Mouse (Mus musculus) MN1 (cell line): Measurements from ENCODE around the gene Apol7a.

Source experiments
- DNase-seq: peaks from one replicate; pipeline ENCODE4 v3.0.0-alpha.2; 2016; ENCODE audit warnings: low spot score

Apol7a gene

DNA sequence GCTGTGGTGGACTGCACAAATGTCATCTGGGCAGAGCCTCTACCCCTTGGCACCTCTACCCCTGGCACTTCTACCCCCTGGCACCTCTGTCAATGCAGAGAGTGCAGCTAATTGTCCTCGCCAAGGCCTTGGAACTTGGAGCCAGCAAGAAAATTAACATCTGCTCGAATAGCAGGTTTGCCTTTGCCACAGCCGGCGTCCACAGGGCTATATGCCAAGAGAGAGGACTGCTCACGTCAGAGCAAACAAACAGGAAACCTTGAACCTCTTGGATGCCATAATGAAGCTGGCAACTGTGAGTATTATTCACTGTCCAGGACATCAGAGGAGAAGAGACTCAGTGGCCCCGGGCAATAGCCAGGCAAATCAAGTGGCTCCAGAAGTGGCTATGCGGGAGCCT is 22.0 kb downstream of the Apol7a start:
- DNase-seq, result no peak

DNA sequence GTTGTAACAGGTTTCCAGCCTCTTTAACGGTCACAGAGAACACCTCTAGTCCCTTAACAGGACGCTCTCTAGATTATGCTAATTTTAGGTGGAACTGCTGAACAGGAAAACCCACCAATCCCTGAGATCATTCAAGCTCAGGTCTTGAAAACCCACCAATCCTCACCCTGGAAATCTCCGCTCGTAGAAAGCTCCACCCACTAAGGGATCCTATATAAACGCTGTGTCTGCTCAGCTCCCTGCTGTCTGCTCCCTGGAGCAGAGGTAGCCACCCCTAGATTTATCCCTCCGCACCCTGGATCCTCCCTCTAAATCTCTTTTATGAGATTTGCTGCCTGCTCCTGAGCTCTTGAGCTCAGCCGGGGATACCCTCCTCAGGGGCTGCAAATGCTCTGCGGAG is 28.3 kb downstream of the Apol7a start:
- no peak for DNase-seq

DNA sequence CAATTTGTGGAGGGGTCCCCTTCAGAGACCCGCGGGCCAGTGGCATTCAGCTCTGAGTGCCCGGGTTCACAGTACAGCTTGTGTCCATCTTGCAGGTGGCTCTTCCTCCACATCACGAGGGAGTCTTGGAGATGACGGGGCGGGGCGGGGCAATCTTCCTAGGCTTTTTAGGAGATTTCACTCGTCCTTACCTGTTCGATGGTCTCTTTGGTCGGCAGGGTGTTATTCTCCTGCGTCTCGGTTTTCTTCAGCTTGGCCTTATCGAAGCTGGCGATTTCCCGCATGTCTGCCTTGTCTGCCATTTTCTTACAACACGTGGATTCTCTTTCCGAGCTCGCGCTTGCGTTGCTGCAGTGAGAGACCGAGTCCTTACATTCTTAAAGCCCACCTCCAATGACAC is 28.9 kb downstream of the Apol7a start:
- no peak for DNase-seq

DNA sequence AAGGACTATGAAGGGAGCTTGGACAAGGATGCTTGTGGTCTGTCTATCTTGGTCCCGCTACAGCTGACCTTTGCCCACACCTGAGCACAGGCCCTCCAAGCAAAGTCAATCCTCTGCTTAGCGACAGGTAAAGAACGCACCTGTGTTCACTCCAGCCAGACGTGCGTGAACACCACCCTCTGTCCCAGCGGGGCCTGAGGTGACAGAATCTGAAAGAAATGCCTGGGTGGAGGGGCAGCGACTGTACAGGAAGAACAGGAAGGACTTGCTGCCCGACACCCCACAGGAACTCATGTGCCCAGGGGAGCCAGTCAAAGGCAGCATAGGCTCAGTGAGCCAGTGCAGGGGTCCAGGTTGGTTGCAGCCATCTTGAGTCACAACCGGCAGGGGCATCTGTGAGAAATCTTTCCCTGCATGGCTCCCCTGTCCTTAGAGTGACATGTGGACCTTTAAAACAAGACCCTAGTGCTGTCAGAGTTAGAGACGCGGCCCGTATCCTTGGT is 30.0 kb downstream of the Apol7a start:
- DNase-seq, result no peak

DNA sequence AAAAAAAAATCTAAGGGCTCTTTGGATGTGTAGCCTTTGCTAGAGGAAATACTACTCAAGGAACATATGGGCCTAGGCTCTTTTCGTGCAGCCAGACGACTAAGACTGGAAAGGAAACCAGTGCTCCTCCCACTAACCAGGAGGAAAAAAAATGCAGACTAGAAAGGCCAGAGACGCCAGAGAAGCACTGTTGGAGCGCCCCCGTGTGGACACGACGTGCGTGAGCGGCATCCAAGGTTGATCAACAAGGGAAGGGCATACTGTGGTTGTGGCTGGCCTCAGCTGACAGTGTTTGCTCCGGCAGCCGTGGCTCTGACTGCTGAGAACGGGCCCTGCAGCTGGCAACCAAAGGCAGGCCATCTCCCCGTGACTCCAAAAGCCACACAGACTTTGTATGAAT is 30.8 kb downstream of the Apol7a start:
- DNase-seq, result peak; percentile 99

DNA sequence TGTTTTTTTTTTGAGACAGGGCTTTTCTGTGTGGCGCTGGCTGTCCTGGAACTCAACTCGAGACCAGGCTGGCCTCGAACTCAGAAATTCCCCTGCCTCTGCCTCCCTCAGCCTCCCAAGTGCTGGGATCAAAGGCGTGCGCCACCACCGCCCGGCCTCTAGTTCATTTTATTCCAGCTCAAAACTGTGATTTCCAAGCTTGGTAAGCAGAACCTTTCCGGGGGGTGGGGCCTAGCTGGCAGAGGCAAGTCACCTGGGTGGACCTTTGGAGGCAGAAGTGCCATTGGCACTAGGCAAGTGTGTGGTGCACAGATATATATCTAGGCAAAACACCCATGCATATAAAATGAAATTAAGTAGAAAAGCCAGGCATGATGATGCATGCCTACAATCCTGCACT is 31.4 kb downstream of the Apol7a start:
- DNase-seq, result peak; percentile 91

DNA sequence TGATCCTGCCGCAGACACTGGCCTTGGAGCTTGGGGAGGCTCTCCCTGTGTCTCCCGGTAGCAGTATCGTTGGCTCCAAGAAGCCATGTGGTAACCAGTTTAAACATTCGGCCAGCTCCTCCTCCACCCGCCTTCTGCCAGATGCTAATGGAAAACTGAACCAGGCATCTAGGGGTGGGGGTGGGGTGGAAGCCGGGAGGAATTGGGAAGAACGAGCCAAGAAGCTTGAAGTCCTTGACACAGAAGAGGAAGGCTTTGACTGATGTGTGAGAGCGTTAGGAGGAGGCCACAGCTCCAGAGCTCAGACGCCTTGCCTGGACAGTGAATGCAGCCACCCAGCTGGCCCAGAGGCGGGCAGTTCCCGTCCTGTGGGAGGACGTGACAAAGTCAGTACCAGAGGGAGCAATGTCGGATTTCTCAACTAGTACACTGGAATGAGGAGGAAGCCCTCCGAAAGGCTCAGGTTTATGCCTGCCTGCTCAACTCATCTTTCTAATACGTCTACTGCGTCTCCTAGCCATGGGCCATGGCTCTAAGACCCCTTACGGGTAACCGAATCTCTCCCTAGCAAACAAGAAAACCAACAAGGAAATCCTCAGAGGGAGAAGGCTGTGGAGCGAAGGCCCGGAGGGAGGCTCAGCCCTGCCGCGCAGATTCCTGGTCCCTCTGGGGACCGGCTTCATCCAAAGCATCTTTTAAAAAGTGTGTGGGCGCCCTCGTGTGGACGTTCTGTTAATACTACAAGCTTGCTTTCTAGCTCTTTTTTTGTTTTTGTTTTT is 32.0 kb downstream of the Apol7a start:
- peak; percentile 100 for DNase-seq

DNA sequence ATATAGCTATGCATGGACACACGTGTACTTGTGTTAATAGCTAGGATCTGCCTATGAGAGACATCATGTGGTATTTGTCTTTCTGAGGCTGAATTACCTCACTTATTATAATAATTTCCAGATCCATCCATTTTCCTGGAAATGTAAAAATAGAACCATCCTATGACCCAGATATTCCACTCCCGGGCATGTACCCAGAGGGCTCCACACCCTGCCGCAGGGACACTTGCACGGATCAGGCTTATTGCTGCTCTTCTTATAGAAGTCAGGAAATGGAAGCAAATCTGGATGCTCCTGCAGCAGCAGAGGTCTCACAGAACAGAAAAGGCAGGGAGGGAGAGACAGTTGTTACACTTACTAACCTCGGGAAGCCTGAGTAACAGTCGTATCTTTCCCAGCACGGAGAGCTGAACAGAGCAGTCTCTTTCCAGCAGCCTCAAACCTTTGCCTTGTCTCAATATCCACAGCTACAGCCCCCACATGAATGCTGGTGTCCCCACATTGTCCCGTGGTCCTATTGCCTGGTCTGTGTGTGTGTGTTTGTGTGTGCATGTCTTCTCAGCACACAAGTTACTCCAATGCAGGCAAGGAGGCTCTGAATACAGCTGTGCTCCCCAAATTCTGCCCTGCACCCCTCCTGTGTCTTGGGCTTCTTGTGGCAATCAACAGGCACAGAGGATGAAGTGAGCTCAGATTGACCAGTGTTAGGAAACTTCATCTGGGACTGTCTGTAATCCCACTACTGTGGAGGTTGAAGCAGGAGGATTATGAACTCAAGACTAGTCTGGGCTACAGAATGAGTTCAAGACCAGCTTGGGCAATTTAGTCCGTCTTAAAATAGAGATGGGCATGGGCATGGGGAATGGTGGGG is 33.0 kb downstream of the Apol7a start:
- DNase-seq, result peak; percentile 63

DNA sequence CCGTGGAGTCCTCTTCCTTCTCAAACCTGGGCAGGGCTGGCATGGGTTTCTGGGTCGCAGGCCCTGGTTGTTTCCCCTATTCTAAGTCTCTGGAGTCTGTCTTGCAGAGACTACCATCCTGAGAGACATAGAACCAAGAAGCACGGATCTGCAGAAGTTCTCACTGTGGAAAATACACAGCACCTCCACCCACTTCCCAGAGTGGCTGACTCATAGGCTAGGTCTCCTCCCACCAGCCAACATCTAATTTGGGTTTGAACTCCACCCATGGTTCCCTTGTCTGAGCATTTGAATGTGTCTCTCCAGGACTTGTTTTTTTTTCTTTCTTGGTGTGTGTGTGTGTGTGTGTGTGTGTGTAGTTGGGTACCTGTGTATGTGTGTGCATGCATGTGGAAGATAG is 34.9 kb downstream of the Apol7a start:
- peak; percentile 61 for DNase-seq

DNA sequence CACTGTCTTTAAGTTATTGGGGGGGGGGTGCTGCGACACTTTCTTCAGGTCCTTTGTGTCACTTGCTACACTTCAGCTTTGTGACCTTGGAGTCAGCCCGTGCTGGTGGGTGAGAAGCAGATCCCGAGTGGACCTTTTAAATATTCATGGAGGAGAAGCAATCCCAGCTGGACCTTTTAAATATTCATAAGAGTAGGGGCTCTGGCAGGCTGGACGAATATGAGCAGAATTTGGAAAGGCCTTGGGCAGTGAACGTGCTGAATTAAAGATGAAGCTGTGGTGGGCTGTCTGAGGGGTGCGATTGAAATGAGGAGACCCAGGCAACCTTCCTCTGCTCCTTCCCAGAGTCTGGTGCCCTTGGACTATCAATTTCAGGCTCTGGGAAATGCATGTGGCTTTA is 35.3 kb downstream of the Apol7a start:
- no peak for DNase-seq

DNA sequence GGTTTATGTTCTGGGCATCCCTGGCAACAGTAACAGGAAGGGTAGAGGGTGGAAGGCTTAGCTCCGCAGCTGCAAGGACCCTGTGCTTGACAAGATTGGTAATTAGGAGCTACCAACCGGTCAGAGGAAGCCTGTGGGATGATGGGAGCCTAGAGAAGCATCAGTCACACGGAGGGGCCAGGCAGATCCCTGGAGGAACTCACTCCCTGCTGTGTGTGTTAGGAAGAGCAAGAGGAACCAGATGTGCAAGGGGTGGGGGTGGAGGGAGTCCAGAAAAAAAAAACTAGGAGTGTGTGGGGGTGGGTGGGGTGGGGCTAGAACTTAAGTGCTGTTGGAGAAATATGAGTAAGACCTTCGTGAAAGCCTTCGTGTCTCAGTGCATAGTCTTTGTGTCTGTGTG is 36.0 kb downstream of the Apol7a start:
- no peak for DNase-seq

DNA sequence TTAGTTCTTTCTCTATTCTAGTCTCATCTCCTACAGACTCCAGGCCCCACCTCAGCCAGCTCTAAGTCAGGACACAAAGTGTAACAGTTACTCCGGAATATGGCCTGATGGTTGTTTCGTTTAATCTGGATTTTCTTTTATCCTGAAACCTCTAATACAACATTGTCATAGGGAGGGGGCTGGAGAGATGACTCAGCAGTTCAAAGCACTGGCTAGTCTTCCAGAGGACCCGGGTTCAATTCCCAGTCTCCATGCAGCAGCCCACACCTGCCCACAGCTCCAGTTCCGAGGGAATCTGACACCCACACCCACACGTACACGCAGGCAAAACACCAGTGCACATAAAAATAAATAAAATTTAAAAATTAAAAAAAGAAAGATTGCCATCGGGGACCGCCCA is 39.0 kb downstream of the Apol7a start:
- no peak for DNase-seq

DNA sequence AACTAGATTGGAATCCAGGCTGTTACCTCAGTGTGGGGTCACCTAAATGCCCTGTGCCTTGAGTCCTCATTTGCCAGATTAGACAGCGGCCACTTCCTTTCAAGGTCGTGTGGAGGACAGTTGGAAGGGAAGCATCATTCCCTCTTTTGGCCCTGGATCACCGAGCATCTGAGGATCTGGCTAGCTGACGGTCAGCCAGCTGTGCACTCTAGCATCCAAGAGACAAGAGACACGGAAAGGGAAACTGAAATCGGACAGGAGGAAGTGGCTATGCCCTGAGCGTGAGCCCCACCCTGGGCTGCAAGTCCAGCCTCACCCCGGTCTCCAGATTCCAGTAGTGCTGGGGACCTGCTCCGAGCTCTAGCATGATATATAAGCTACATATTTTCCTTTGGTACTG is 39.4 kb downstream of the Apol7a start:
- DNase-seq, result peak; percentile 66

DNA sequence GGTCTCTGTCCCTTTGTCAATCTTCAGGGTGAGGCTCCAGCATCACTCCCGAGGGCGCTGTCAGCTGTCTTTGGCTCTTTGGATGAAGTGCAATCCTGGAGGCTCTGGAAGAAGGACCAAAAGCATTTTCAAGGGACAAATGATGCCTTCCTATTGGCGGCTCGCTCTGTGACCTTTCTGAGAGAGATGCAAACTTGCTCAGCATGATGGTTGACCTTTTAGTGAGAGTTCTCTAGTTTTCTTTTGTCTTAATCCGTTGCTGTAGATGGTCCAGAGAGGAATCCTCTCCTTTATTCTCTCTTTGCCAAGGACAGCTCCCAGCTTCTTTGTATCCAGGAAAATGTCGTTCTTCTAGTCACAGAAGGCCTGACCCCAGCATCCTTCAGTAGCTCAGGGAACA is 39.8 kb downstream of the Apol7a start:
- no peak for DNase-seq

DNA sequence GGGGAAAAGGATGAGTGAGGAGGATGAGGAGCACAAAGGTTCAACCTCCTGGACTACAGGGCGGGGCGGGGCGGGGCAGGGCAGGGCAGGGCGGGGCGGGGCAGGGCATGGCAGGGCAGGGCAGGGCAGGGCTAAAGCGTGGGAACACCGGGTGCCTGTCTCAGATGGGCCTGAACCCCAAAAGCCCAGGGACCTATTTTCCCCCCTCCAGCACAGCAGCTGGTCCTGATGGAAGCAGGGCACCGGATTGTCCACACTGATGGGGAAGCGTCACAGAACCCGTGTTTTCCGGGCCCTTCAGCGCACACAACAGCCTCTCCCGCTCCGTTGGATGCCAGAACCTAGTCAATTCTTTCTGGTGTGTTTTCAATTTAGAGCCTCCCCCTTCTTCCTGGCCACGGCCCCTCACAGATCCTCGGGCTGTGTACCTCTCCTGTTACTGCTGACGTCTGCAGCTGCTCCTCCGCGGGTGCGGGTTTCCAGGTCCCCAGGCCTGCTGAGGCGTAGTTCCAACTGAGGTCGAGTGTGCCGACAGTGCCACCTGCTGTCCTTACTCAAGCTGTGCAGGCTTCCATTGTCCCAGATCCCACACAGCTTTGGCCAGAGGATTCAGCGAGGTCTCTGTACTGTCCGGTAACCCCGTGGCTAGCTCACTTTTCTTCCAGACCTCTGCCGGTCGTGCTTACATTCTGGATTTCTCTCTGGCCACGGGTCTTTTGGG is 40.4 kb downstream of the Apol7a start:
- peak; percentile 98 for DNase-seq

DNA sequence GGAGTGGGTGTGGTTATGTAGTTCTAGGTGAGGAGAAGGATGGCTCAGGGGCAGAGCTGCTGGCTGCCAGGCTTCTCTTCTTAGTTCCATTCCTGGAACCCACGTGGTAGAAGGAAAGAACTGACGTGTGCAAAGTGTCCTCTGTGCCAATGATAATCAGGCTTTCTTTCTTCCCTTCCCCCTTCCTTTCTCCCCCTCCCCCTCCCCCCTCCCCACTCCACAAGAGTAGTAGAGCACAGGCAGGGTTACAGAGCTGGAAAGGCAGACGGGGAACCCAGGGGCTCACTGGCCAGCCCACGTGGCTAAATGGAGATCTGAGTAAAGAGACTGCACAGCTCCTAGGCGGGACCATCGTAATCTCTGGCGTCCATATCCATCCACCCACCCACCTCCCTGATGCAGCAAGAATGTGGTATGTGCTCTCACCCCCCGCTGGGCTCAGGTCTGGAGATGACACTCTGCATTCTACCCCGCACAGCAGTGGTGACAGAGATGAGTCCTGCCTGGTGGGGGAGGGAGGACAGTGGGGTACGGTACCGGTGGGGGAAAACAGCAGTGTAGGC is 42.6 kb downstream of the Apol7a start:
- DNase-seq, result no peak

DNA sequence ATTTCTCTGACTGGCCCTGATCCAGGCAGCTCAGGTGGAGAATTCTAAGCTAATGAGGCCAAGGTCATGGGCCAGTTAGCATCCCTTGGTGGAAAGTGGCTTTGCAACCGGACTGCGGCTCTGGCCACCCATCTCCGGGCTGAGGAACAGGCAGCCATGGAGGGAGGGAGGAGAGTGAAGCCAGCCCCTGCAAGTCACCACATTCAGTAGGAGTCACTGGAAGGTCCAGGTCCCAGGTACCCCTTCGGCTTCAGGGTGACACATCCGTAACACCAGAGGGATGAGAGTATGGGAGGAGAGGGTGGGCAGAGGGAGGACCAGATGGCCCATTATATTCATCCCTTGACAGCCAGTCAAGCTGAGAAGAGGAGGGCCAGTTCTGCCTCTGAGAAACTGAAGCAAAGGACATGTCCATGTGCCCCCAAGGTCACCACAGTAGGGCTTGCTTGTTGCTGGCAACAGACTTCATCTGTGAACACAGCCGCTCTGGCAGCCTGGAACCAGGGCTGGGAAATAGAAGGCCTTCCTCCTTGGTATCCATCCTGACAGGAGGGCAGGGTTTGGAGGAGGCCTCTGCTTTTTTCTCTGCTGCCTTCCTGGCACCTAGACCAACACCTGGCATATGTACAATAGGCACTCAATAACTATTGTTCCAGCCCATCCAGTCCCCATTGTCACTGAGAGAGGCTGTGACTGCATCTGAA is 43.9 kb downstream of the Apol7a start:
- no peak for DNase-seq

DNA sequence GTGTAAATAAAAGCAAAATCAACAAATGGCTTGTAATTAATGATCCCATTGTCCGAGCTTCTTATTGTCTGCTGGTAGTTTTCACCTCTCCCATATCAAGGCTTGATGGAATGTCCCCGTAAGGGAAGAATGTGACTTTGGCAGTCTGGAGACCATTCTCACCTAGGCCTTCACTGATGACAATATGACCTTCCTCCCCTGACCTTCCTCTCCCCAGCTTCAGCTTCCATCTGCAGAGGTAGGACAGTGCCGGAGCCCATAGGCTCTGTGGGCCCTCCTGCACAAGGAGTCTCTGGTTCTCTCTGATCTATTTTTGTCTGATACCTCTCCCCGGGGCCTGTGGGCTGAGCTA is 44.4 kb downstream of the Apol7a start:
- DNase-seq, result no peak

DNA sequence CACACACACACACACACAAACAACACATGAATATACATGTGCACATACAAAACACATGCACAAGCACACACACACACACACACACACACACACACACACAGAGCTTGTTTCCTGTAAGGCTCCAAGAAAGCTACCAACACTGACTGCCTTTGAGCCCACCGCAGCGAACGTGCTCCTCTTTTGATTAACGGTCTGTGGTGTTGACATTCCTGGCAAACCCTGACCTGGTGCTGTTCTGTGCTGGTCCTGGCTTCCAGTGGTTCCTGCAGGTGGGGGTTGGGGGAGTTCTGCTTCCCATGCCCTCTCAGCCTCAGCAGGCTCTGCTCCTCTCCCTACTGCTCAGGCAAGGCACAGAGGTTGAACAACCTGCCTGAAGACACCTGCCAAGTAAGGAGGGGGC is 45.1 kb downstream of the Apol7a start:
- DNase-seq, result no peak

DNA sequence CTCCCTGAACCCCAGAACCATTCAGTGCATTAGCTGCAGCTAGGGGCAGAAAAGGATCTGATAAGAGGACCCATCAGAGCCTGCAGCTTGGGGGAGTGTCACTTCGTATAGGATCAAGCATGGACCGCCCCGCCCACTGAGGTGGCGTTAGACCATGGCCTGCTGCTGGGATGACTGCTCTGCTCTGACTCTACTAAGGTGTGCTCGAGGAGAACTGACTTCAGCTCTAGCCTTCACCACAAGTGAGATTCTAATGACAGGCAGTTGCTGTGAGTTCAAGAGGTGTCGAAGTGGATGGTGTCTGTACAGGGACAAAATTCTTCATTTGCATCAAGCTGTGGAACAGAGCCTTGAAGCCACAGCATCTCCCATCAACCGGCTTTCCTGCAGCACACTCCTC is 46.0 kb downstream of the Apol7a start:
- DNase-seq, result no peak

DNA sequence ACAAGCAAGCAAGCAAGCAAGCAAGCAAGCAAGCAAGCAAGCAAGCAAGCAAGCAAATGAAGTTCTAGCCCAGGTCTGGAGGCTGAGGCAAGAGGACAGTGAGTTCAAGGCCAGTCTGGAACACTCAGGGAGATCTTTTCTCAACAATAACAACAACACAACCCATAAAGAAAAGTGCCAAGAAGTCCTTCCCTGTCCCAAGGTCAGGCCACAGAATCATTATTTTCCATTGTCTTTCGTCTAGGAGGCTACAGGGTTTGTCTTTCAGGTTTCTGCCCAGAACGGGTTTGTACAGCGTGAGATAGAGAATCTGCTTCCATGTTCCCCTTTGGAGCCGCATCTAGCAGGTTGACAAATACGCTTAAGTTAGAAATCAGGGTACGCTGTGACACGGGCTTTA is 48.8 kb downstream of the Apol7a start:
- DNase-seq, result no peak

DNA sequence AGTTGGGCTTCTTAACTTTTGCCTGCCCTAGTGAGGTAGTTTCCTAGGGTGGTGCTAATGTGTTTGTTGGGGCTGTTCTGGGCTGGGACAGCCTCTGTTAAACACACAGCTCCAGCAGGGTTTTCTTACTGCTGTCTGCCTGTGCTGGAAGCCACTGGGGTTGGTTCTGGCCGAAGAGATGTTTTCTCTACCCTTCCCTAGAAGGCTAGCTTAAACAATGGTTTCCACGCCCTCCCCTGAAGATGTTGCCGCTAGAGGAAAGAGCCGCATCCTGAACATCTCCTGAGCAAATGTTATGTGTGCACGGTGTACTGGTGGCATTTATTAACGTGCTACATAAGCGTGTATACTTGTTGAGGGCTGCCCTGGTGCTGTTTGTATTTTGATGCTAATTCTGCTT is 50.8 kb downstream of the Apol7a start:
- DNase-seq, result no peak
